Mouse (Mus musculus) embryonic facial prominence, embryonic 13.5 days (tissue): ENCODE measurements around the gene Ier3. TPM values are rescaled to one million over a fixed set of nuclear protein-coding genes. Genes with fewer than 3 reads are reported as not detected.
A peak's percentile ranks its signal among the peaks of the same experiment; 100 is the strongest.

Source experiments
- ATAC-seq: fragments of 200-750 bp; cut with Nextera tagmentation; 2 replicates; pipeline ENCODE4 v1.8.0; 2017; ENCODE audit warnings: low read depth; ENCODE audit not compliant: insufficient number of reproducible peaks, insufficient read depth, low FRiP score, low TSS enrichment
- H3K27ac ChIP-seq: fragments of 300-500 bp; sonication (generic); 2 replicates; pipeline ENCODE4 v1.5.1; 2015; ENCODE audit warnings: moderate library complexity, mild to moderate bottlenecking, inconsistent platforms
- H3K27me3 ChIP-seq: fragments of 300-500 bp; sonication (generic); 2 replicates; pipeline ENCODE4 v1.6.1; 2015; ENCODE audit warnings: mild to moderate bottlenecking, inconsistent platforms
- H3K36me3 ChIP-seq: fragments of 300-500 bp; sonication (generic); 2 replicates; pipeline ENCODE4 v1.6.1; 2015; ENCODE audit warnings: mild to moderate bottlenecking, inconsistent platforms
- H3K4me1 ChIP-seq: fragments of 300-500 bp; sonication (generic); 2 replicates; pipeline ENCODE4 v1.6.1; 2015; ENCODE audit warnings: inconsistent platforms
- H3K4me2 ChIP-seq: fragments of 300-500 bp; sonication (generic); 2 replicates; pipeline ENCODE4 v1.6.1; 2015; ENCODE audit warnings: moderate library complexity, mild to moderate bottlenecking, inconsistent platforms
- H3K4me3 ChIP-seq: fragments of 300-500 bp; sonication (generic); 2 replicates; pipeline ENCODE4 v1.5.1; 2015; ENCODE audit warnings: mild to moderate bottlenecking, inconsistent platforms
- H3K9ac ChIP-seq: fragments of 300-500 bp; sonication (generic); 2 replicates; pipeline ENCODE4 v1.6.1; 2015; ENCODE audit warnings: mild to moderate bottlenecking, inconsistent platforms
- H3K9me3 ChIP-seq: fragments of 300-500 bp; sonication (generic); 2 replicates; pipeline ENCODE4 v1.6.1; 2016; ENCODE audit warnings: inconsistent platforms
- WGBS: fragments of 180-500 bp; shearing (Covaris S2); methylation state at CpG from one replicate; pipeline ENCODE4 v1.1.7; 2015; ENCODE audit warnings: mixed read lengths; 5-methylcytosine and 5-hydroxymethylcytosine counted together
- polyA plus RNA-seq: library from polyadenylated mRNA; unstranded; fragments of >200 nt; fragmentation: Nextera tagmentation; extraction: Ambion mirVana; gene quantifications from 2 replicates; pipeline ENCODE4 v1.2.1, GENCODE M21; 2015

The Ier3 gene
- polyA plus RNA-seq, result 20.1 and 27.7 TPM in 2 replicates

DNA sequence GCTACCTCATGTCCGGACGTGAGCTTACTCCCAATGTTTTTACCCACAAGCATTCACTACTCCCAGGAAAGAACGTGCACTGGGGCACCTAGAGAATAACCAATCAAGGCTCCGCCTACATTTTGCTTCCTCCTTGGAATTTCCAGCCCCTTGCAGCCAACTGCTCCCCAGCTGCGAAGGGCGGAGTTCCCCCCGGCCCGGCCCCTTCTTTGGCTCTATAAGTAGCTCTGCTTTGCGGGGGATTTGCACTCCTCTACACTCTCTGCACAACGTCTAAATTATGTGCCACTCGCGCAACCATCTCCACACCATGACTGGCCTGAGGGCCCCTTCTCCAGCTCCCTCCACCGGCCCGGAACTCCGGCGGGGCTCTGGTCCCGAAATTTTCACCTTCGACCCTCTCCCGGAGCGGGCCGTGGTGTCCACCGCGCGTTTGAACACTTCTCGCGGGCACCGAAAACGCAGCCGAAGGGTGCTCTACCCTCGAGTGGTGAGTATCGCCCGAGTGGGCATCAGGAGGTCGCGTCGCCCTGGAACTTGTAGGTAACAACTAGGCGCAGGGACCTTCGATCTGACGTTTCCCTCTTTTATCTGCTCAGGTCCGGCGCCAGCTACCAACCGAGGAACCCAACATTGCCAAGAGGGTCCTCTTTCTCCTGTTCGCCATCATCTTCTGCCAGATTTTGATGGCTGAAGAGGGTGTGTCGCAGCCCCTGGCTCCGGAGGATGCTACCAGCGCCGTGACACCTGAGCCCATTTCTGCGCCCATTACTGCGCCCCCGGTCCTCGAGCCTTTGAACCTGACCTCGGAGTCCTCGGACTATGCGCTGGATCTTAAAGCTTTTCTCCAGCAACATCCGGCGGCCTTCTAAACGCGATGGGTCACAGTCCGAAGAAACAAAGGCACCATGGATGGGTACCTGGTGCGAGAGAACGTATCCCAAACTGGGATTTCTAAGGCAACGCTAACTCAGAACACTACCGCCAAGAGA lies at the start of gene Ier3:
TSS of gene Ier3 (plus strand) at position 246 of the 992 bp plus-strand sequence.
- H3K9ac ChIP-seq, result peak within 1 kb of the TSS; percentile 80
- peak; percentile 43 for ATAC-seq
- H3K4me3 ChIP-seq, result peak within 1 kb of the TSS; percentile 67
- no peaks in the 10 kb centered on the region for H3K27me3 ChIP-seq
- peak within 1 kb of the TSS; percentile 94 for H3K4me2 ChIP-seq
- H3K36me3 ChIP-seq, result peaks cover 24% of the 10 kb centered on the region
- no peaks in the 10 kb centered on the region for H3K9me3 ChIP-seq
- peak within 1 kb of the TSS; percentile 79 for H3K27ac ChIP-seq
- peaks cover 34% of the 10 kb centered on the region for H3K4me1 ChIP-seq
- WGBS, result under 1% methylated on average over 62 of the region's 62 CpGs

DNA sequence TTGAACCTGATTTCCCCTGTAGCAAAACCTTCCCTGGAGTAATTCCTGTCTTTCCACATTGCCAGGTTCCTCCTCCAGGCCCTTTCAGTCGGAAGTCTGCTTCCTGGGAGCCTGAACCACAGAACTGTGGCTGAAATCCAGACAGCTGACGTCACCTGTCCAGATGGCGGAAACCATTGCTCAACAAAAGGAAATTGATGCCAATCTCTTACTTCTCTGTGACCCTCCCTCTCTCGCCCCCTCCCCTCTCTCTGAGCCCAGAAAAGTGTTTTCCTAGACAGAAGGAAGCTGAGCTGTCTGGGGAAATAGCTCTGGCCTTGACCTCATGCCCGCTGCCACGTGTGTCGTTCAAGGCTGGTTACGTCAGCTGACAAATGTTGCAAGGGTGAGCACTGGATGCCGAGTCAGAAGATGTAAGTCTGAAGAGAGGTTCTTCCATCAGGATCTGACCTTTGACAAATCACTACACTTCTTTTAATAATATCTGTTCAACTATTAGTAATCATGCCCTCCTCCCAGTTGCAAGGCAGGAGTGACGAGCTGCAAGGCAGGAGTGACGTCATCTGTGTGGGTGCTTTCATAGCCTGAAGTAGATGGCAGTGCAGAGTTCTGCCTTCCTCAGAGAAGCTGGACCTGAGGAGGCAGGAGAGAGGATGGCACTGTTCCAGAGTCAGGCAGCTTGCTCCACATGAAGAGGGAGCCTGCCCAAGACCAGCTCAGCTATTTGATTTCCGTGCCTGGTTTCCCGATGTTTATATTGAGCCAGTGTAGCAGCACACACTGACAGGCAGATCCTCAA lies 44.5 kb upstream of the Ier3 start:
- Histone ChIP-seq H3K4me1 (peaks cover 19% of the 10 kb centered on the region), H3K27me3 (no peaks in the 10 kb centered on the region), H3K9ac (peak overlapping the region; percentile 41; the same call in 1 of the 2 replicates), H3K4me3 (no peak overlapping the region), H3K4me2 (no peak overlapping the region), H3K27ac (peak overlapping the region; percentile 65), H3K9me3 (no peaks in the 10 kb centered on the region), H3K36me3 (no peaks in the 10 kb centered on the region)
- 47% methylated on average over 13 of the region's 13 CpGs for WGBS
- peak; percentile 48; the same call in 1 of the 2 replicates for ATAC-seq

DNA sequence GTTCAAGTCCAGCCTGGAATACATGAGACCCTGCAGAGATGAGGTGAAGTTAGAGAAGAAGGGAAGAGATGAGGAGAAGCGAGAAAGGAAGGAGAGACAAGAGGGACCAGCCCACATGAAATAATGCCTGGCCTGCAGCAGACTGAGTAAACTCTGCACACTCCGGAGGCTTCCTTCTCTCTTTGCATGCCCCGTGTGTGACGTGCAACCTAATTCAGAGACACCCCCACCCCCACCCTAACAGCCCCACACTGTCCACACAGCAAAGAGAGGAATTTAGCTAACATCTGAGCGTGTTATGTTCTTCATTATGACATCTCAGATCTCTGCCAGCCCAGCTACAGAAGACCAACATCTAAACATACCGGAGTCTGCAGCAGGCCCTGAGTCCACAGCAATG lies 42.5 kb upstream of the Ier3 start:
- Histone ChIP-seq H3K27me3 (no peaks in the 10 kb centered on the region), H3K27ac (peak overlapping the region; percentile 33), H3K4me2 (no peak overlapping the region), H3K4me1 (peaks cover 19% of the 10 kb centered on the region), H3K9ac (no peak overlapping the region), H3K4me3 (no peak overlapping the region), H3K9me3 (no peaks in the 10 kb centered on the region), H3K36me3 (no peaks in the 10 kb centered on the region)
- WGBS, result 44% methylated on average over 6 of the region's 6 CpGs
- no peak for ATAC-seq

DNA sequence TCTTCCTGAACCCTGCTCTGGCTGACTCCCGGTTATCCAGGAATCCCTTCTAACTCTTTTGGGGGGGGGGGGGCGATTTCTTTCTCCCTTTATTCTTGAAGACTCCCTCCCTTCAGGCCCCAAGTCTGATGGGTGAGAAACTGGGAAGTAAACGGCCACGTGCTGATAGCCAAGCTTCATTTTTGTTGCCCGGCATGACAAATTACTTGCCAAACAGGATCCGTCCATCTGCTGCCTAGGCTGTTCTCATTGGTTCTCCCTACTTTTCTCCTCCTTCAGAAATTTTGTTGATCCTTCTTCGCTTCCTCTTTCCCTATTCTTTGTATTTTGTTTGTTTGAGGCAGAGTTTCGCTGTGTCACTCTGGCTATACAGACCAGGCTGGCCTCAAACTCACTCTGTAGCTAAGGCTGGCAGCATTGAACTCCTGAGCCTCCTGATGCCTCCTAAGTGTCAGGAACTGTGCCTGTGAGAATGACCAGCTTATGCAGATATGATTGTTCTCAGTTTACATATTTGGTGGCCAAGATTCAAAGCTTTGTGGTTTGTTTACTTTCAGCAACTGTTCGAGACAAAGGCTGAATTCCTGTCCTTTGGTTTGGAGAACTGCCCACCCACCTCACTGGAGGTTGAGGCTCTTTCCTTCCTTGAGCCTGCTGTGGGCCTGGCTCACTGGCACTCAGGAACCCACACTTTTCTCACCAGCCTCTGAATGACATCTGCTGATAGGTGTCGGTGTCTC lies 41.8 kb upstream of the Ier3 start:
- Histone ChIP-seq H3K4me3 (no peak overlapping the region), H3K9ac (no peak overlapping the region), H3K4me2 (no peak overlapping the region), H3K27me3 (no peaks in the 10 kb centered on the region), H3K4me1 (peaks cover 19% of the 10 kb centered on the region), H3K36me3 (no peaks in the 10 kb centered on the region), H3K27ac (peak overlapping the region; percentile 33; the same call in 1 of the 2 replicates), H3K9me3 (no peaks in the 10 kb centered on the region)
- no peak for ATAC-seq
- WGBS, result 65% methylated on average over 10 of the region's 10 CpGs

DNA sequence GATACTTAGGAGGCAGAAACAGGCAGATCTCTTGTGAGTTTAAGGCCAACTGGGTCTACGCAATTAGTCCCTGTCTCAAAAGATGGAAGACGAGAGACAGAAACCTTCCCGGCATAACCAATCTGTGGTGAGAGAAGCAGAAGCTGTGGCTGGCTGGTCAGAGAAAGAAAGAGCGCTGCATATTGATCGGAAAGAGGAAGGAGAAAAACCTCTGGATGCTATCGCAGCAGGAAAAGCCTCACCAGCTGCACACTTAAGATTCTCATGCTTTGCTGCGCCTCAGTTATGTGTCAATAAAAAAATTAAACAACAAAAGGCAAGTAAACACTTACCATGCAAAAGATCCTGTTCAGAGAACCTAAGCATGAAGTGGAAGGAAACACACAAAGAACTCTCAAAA lies 41.1 kb upstream of the Ier3 start:
- Histone ChIP-seq H3K27ac (no peak overlapping the region), H3K9ac (no peak overlapping the region), H3K36me3 (no peaks in the 10 kb centered on the region), H3K27me3 (no peaks in the 10 kb centered on the region), H3K9me3 (no peaks in the 10 kb centered on the region), H3K4me2 (no peak overlapping the region), H3K4me3 (no peak overlapping the region), H3K4me1 (peaks cover 19% of the 10 kb centered on the region)
- ATAC-seq, result no peak
- 92% methylated on average over 7 of the region's 7 CpGs for WGBS

DNA sequence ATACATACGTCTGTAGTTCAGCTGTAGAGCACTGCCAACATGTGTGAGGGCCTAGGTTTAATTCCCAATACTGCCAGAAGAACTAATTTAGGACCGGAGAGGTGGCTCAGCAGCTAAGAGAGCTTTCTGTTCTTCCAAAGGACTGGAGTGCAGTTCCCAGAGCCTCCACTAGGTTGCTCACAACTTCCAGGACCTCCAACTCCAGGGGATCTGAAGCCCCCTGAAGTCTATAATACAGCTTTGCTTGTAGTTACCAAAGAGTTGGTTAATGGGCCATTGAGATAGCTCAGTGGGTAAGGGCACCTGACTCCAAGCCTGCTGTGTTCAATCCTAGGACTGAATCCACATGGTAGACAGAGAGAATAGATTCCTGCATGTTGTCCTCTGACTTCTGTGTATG lies 39.1 kb upstream of the Ier3 start:
- ATAC-seq, result no peak
- WGBS, result 55% methylated on average over 2 of the region's 2 CpGs

DNA sequence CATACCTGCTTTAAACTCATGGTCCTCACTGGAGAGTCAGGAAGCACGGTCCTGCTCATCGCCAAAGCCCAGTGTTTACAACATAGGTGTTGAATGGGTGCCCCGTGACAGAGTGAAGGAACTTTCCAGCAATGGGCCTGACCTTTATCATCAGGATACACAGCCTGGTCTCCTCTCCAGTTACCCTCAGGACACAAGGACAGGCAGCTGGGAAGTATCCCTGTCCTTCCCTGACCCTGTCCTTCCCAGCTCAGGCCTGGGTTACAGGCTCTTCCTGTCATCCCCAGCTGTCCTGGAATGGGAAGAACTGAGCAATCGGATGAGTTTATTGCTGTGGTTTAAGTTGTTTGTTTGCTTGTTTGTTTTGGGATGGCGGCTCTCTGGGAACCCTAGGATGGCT lies 38.6 kb upstream of the Ier3 start:
- no peak for ATAC-seq
- H3K36me3 ChIP-seq, result no peaks in the 10 kb centered on the region
- H3K9me3 ChIP-seq, result no peaks in the 10 kb centered on the region
- H3K9ac ChIP-seq, result no peak overlapping the region
- no peak overlapping the region for H3K4me2 ChIP-seq
- no peak overlapping the region for H3K4me3 ChIP-seq
- no peak overlapping the region for H3K27ac ChIP-seq
- peaks cover 6% of the 10 kb centered on the region; the same call in 1 of the 2 replicates for H3K4me1 ChIP-seq
- 85% methylated on average over 5 of the region's 5 CpGs for whole genome bisulfite sequencing
- no peaks in the 10 kb centered on the region for H3K27me3 ChIP-seq

More for the DNA sequence above, 39.1 kb upstream of the Ier3 start:
- Histone ChIP-seq H3K9me3 (no peaks in the 10 kb centered on the region), H3K27me3 (no peaks in the 10 kb centered on the region), H3K4me2 (no peak overlapping the region), H3K9ac (no peak overlapping the region), H3K4me1 (peaks cover 9% of the 10 kb centered on the region), H3K27ac (no peak overlapping the region), H3K4me3 (no peak overlapping the region), H3K36me3 (no peaks in the 10 kb centered on the region)

DNA sequence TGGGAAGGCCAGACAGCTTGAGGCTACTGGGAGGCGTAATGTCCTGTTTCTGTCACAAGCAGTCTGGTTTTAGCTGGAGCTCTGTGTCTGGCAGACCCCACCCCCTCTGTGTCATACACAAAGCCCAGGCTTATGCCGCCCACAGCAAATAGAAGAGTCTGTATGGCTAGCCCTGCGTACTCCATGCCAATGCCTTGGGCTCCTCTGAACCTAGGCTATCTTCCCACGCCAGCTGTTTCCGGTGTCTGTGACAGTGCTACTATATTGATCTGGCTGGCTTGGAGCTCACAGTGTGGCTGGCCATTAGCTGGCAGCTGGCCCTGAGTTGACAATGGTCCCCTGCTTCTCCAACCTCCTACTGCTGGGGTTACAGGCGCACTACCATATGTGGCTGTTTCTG lies 37.5 kb upstream of the Ier3 start:
- H3K36me3 ChIP-seq, result no peaks in the 10 kb centered on the region
- H3K27me3 ChIP-seq, result no peaks in the 10 kb centered on the region
- peaks cover 5% of the 10 kb centered on the region; the same call in 1 of the 2 replicates for H3K4me1 ChIP-seq
- no peak overlapping the region for H3K4me2 ChIP-seq
- no peak overlapping the region for H3K4me3 ChIP-seq
- H3K27ac ChIP-seq, result no peak overlapping the region
- no peak for ATAC-seq
- no peak overlapping the region for H3K9ac ChIP-seq
- 74% methylated on average over 6 of the region's 6 CpGs for WGBS
- no peaks in the 10 kb centered on the region for H3K9me3 ChIP-seq

DNA sequence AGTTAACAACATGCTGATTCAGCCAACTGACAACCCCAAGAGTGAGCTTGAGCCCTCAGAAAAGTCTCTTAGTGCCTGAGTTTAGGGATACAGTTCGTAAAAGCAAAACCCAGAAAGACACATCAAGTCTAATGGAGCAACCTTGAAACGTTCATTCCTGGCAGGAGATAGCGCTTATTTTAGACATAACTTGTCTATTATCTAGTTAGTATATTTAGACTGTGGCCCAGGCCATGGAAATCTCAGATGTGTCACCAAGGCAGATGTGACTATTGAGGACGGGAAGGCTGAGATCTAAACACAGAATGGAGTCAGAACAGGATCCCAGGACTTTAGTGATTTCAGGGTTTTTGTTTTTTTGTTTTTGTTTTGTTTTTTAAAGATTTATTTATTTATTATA lies 36.3 kb upstream of the Ier3 start:
- no peaks in the 10 kb centered on the region for H3K9me3 ChIP-seq
- no peaks in the 10 kb centered on the region for H3K4me1 ChIP-seq
- no peak overlapping the region for H3K4me2 ChIP-seq
- H3K27ac ChIP-seq, result no peak overlapping the region
- no peaks in the 10 kb centered on the region for H3K27me3 ChIP-seq
- no peak overlapping the region for H3K4me3 ChIP-seq
- no peak overlapping the region for H3K9ac ChIP-seq
- WGBS, result 80% methylated on average over 4 of the region's 4 CpGs
- ATAC-seq, result no peak
- no peaks in the 10 kb centered on the region for H3K36me3 ChIP-seq

DNA sequence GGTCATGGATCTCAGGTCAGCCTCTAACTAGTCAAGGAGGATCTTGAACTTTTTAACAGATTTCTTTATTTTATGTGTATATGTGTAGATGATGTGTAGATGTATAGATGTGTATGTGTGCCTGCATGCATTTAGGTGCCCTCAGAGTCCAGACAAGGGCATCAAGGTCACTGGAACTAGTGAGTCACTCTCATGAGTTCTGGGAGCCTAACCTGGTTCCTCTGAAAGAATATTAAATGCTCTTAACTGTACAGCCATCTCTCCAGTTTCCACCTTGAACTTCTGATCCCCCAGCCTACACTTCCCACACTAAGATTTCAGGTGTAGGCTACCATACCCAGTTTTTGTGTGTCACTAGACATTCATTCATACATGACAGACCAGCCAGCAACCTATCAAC lies 34.0 kb upstream of the Ier3 start:
- no peak for ATAC-seq

DNA sequence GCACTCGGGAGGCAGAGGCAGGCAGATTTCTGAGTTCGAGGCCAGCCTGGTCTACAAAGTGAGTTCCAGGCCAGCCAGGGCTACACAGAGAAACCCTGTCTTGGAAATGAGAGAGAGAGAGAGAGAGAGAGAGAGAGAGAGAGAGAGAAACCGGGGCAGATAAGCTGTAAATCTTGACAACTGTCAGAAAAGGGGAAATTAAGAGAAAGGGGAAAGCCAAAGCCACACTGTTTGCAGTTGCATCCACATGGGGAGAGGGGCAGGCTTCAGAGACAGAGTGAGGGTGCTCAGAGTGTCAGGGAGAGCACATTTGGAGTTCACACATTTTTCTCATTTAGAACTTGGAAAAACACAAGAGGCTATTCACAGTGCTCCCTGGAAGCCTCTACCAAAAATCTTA lies 33.5 kb upstream of the Ier3 start:
- H3K27me3 ChIP-seq, result no peaks in the 10 kb centered on the region
- 76% methylated on average over 3 of the region's 3 CpGs for WGBS

More for the DNA sequence above, 34.0 kb upstream of the Ier3 start:
- Histone ChIP-seq H3K4me1 (no peaks in the 10 kb centered on the region), H3K4me3 (no peak overlapping the region), H3K4me2 (no peak overlapping the region), H3K9ac (no peak overlapping the region), H3K27ac (no peak overlapping the region), H3K36me3 (no peaks in the 10 kb centered on the region), H3K27me3 (no peaks in the 10 kb centered on the region), H3K9me3 (no peaks in the 10 kb centered on the region)

More for the DNA sequence above, 33.5 kb upstream of the Ier3 start:
- no peak overlapping the region for H3K27ac ChIP-seq
- no peaks in the 10 kb centered on the region for H3K4me1 ChIP-seq
- H3K9ac ChIP-seq, result no peak overlapping the region
- H3K4me3 ChIP-seq, result no peak overlapping the region
- no peaks in the 10 kb centered on the region for H3K36me3 ChIP-seq
- no peak overlapping the region for H3K4me2 ChIP-seq
- no peak for ATAC-seq
- H3K9me3 ChIP-seq, result no peaks in the 10 kb centered on the region
